Mouse (Mus musculus): ENCODE data around the gene Adam15.

The Adam15 gene

GRCm38 (mm10) chr3:89321183-89322130, 28.3 kb downstream of the Adam15 start:
- no peak for DNase-seq

DNA sequence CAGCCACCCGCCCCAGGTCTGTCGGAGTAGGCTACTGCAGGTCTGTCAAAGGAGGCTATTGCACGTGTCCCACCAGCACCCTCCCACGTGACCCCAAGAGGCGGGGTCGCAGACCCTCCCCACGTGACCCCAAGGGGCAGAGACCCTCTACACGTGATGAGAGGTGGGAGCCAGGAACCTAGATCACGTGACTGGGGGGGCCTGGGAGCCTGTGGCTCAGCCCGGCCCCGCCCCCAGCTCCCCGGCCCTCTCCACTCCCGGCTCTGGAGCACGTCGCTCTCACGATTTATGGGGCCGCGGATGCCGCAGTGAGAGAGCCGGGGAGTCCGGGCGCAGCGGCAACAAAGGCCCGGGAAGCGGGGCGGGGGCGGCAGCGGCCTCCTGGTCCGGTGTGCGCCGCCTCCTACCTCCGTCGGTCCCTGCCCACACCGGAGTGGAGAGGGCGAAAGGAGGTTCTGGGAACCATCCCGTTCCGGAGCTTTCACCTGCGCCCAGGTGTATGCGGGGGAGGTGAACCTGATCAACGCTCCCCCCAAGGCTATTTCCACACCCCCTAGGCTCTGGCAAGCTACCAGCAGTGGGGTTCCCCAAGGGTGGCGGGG, 29.1 kb downstream of the Adam15 start:
- peak; percentile 25 for DNase-seq

GRCm38 (mm10) chr3:89319591-89320350, 30.0 kb downstream of the Adam15 start:
- peak; percentile 41 for DNase-seq

DNA sequence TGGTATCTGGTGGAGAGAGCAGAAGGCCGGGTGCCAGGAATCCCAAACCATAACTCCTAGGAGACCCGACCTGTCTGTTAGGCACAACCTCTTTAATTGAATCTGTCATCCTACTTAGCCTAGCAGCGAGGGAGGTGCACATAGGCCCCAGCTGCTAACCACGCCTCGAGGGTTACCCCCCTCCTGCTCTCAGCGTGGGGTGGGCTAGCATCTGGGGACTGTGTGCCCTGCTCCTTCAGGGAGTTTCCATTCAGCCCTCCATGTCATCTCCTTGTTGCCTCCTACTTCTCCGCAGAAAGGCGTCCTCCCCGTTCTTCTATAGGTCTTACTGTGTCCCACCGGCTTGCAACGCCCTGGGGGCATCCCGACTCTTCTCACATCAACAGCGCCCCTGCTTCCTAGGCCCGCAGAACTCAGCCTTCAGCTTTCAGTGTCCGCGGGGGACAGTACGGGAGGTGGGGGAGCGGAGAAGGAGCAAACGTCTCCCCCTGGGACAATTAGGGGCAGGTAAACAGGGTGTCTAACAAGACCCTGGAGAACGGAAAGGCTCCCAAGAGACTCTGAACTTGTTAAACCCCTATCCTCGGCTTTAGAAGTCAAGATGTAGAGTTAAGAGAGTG, 30.7 kb downstream of the Adam15 start:
- no peak for DNase-seq

- no peak for DNase-seq
These were observed 31.5 kb downstream of the Adam15 start for GRCm38 (mm10) chr3:89318316-89318715.

- no peak for DNase-seq
These were observed 32.5 kb downstream of the Adam15 start for GRCm38 (mm10) chr3:89317246-89317645.

DNA sequence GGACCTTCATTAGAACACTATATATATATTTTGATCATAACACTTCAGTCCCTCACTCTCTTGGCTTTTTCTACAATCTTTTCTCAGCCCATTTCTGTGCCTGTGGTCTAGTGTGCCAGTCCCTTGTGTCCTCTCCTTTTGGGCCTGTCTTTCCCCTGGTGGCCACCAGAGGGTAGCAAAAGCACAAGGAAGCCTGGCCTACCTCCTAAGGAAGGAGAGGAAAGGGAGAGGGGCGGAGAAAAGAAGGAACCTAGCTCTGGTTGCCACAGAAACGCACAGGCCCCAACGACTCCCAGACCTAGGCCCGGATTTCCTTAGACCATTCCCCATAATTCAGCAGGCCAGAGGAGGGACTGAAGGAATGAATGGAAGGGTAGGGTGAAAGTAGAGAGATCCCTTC, 33.0 kb downstream of the Adam15 start:
- peak; percentile 80 for DNase-seq

- peak; percentile 33 for DNase-seq
These were observed 33.6 kb downstream of the Adam15 start for GRCm38 (mm10) chr3:89315930-89316831.

DNA sequence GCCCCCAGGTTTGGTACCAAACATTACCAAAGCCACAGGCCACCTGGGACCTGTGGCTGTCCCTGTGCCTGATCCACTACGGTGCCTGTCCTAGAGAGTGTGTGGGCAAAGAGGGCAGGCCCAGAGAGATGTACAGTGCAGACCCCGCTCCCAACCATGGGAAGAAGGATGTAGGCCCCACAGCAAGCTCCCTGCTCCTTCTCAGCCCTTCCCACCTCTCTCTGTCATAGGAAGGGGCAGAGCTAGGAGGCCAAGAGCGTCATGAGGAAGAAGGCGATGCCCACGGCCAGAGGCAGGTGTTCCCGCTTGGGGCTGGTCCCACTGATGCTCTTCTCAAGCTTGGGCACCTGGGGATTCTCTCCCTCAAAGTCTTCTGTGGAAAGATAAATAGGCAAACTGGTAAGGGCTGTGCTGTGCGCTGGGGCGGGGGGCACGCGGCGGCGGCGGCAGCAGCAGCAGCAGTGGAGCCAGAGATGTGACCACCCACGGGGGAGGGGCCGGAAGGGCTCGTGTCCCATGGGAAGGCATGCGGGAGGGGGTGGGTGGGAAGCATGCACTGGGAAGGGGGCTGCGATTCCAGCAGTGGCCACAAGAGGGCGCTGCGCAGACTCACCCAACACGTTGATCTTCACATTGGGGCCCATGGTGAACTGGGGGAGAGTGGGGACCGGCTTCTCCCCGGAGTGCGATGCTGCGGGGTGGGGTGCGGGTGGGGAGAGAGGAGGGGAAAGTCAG, 34.4 kb downstream of the Adam15 start:
- DNase-seq, result peak; percentile 72

DNA sequence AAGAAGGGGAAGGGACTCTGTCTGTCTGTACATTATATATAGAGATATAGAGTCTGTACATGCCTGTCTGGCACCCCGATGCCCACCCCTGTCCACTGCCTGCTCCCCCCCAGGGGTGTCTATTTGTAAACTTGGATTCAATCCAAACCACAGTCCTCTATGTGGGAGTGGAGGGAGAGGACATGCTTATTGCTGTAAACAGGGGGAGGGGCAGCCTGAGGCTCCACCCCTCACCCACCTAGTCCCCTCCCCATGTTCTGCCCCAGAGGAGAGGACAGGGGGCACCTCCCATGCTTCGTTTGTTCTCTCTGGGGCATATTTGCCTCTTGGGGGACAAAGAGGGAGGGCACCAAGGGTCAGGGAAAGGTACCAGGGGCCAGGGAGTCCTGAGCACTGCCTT, 35.0 kb downstream of the Adam15 start:
- no peak for DNase-seq

- no peak for DNase-seq
These were observed 35.5 kb downstream of the Adam15 start for GRCm38 (mm10) chr3:89314340-89314739.

GRCm38 (mm10) chr3:89308089-89308488, 41.7 kb downstream of the Adam15 start:
- DNase-seq, result peak; percentile 67

DNA sequence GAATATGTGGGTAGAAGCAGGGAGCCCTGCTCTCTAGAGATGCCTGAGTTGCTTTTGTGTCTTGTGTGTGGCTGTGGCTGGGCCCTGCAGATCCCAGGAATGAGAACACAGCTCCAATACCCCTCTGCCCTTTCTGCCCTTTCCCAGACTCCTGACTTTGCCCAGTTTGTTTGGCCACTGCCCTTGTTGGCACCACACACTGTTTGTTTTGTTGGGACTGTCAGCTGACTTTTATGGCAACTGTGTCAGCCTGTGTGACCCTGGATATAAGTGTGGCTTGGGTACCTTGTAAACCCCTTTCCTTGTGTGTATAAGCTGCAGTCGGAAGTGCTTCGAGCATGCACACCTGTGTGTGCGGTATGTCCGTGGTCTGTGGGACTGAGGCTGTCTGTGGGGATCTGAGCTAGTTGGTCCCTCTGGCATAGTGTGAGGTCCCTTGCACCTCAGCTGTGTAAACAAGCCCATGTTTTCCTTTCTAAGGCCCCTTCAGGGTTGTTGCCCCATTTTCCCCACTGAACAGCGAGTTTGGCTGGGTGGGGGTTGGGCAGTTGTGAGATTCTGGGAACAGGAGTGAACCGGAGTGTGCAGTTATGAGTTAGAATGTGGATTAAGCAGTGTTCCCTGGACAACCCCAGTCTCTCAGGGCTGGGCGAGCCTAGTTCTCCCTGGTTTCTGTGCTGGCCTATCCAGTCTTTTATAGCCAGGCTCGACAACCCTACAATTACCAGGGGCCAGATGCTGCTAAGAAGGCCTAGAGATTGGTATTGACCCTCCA, 44.1 kb downstream of the Adam15 start:
- no peak for DNase-seq

DNA sequence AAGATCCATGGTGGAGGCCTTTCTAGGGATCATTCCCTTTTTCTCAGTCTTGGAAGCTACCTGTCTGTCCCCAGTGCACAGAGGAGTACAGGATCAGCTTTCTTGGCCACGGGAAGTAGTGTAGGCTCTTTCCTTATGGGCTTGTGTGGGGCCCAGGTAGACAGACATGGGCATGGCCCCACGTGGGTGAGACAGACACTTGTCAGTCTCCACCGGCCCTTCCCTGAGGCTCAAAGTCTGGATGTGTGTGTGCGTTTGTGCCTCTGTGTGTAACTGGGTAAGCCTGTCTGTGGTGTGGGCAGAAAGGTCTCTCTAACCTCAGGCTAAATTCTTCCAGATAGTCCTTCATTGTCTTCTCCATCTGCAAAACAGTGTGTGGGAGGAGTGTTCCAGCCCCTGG, 44.7 kb downstream of the Adam15 start:
- DNase-seq, result no peak

DNA sequence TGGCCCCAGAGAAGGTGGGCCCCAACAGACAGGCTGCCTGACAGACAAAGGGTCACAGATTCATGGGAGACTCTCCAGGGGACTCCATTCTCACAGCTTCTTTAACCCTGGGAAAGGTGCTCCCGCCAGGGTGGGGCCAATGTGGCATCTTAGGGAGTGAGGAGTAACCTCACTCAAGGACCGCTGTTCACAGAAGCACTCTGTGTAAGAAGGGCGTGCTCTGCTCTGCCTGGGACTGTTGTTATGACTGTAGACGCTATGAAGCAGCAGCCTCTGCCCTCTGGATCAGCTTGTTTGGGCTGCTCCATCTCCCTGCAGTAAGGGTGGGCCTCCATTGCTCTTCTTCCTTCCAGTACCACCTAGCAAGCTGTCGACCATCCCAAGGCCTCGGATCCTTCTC, 45.4 kb downstream of the Adam15 start:
- DNase-seq, result no peak

GRCm38 (mm10) chr3:89300514-89300913, 49.3 kb downstream of the Adam15 start:
- DNase-seq, result no peak

DNA sequence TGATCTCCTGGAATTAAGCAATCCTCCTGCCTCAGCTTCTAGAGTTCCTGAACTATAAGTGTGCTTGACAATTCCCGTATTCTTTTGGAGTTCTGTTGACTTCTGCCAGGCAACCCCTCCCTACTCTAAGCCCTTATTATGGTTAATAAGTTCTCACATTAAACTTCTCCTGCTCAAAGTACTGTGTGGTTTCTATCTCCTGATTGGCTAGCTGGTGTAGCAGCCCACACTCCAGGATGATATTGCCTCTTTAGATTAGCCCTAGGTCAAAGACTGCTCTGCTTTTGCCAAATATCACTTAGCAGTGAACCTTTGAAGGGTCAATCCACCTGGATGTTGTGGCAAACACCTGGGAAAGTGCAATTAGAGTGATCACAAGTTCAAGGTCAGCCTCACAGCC, 49.7 kb downstream of the Adam15 start:
- no peak for DNase-seq

DNA sequence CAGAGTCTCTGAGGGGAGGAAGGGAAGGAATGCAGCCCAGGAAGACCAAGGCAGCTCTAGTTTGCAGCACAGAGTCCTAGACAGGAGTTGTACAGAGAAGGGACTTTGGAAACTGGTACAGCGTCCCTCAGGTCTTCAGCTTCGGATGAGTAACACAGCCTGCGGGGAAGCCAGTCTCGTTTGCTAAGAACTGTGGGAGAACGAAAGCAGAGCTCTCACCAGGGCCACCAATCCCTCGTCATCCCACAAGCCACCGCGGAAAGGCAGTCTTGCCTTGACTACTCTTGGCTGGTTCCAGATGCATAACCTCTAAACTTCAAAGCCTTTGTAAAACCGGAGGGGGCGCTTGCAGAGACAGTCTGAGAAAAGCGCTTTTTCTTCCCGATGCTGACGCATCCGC, 50.3 kb downstream of the Adam15 start:
- peak; percentile 68 for DNase-seq

DNA sequence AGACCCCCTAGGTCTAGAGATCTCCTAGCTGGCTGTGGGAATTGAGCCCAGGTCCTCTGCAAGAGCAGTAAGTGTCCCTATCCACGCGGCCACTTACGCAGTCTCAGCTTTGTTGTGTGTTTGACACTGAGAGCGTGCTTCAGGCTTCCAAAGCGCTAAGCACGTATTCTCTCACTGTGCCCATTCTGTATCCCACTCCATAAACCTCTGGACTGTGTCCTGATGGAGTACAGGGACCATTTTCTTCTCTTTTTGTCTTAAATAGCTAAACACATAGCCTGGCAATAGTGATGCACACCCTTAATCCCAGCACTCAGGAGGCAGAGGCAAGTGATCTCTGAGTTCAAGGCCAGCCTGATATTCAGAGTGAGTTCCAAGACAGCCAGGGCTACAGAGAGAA, 50.9 kb downstream of the Adam15 start:
- DNase-seq, result no peak

DNA sequence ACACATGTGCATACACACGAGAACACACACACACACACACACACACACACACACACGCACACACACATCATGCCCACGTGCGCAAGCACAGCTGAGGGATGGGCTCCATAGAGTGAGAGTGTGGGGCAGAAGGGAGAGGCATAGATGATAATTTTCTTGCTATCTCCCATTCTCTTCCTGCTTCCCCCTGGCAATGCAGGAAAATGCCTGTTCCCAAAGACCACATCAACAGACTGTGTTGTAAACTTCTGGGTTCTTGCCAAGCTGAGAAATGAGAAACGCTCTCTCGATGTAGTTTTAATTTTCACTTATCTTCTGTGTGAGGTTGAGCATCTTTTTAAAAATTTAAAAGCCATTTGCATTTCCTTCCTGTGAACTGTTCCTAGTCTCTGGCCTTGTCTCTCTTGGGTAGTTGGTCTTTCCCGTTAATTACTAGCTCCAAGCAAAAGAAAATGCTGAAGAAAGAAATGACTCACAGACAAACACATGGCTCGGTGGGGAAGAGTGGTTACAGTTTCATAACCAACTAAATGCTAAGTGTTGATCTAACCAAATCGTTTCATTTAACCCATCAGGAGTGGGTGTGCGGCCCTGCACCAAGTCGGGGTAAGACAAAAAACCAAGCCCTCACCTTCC, 52.9 kb downstream of the Adam15 start:
- DNase-seq, result no peak

All from thymus, postnatal 14 days (tissue).